Mouse (Mus musculus) erythroblast, embryonic 14.5 days (primary cell): ENCODE data around the gene Nfia.

Experiments used
- GATA1 ChIP-seq: IDR thresholded peaks from 2 replicates; pipeline ENCODE4 v1.6.1; 2012; ENCODE audit warnings: low read length, inconsistent platforms, mixed read lengths
- TAL1 ChIP-seq: IDR thresholded peaks from 3 replicates; pipeline ENCODE4 v1.6.1; 2012; ENCODE audit warnings: low read length, inconsistent platforms, mixed read lengths

- TF ChIP-seq GATA1 = no peak
- no peak for TF ChIP-seq TAL1
Observed at GRCm38 (mm10) chr4:97821556-97822251, 49.2 kb downstream of the Nfia start.
